Mouse (Mus musculus) WW6 (cell line): ENCODE measurements around the gene Mns1.
"Not testable (repeated sequence)": the region's sequence is repeated elsewhere in the genome, so short reads cannot be mapped to it uniquely, and the experiment has no call there.

Experiments used
- DNase-seq: peaks from one replicate; pipeline ENCODE4 v3.0.0-alpha.2; 2013; ENCODE audit warnings: low read depth, low spot score

Gene Mns1

GRCm38 (mm10) chr9:72427861-72428260 is 9.9 kb upstream of the Mns1 start:
- DNase-seq = no peak

- DNase-seq = no peak
These were observed 2.9 kb upstream of the Mns1 start for GRCm38 (mm10) chr9:72434876-72435275.

GRCm38 (mm10) chr9:72438749-72439148 is 938 bp downstream of the Mns1 start:
- DNase-seq = no peak

GRCm38 (mm10) chr9:72440358-72440757 is 2.5 kb downstream of the Mns1 start:
- DNase-seq = no peak

GRCm38 (mm10) chr9:72440948-72441926 is 3.4 kb downstream of the Mns1 start:
- DNase-seq = no peak

GRCm38 (mm10) chr9:72441927-72442715 is 4.3 kb downstream of the Mns1 start:
- DNase-seq = no peak

GRCm38 (mm10) chr9:72448026-72448425 is 10.2 kb downstream of the Mns1 start:
- no peak for DNase-seq

- DNase-seq = no peak
These were observed 11.6 kb downstream of the Mns1 start for GRCm38 (mm10) chr9:72449367-72449766.

GRCm38 (mm10) chr9:72449841-72450240 is 12.0 kb downstream of the Mns1 start:
- DNase-seq = no peak

GRCm38 (mm10) chr9:72450363-72450762 is 12.6 kb downstream of the Mns1 start:
- DNase-seq = no peak

GRCm38 (mm10) chr9:72451111-72451510 is 13.3 kb downstream of the Mns1 start:
- DNase-seq = no peak

- DNase-seq = not testable (repeated sequence)
These were observed 16.5 kb downstream of the Mns1 start for GRCm38 (mm10) chr9:72454281-72454680.

- no peak for DNase-seq
These were observed 18.6 kb downstream of the Mns1 start for GRCm38 (mm10) chr9:72456374-72456773.

- DNase-seq = no peak
These were observed 20.4 kb downstream of the Mns1 start for GRCm38 (mm10) chr9:72458233-72458632.

GRCm38 (mm10) chr9:72459703-72460102 is 21.9 kb downstream of the Mns1 start:
- no peak for DNase-seq

GRCm38 (mm10) chr9:72460767-72461166 is 23.0 kb downstream of the Mns1 start:
- DNase-seq = no peak

GRCm38 (mm10) chr9:72462427-72462826 is 24.6 kb downstream of the Mns1 start:
- DNase-seq = no peak

- DNase-seq = no peak
These were observed 27.0 kb downstream of the Mns1 start for GRCm38 (mm10) chr9:72464806-72465205.

- DNase-seq = no peak
These were observed 28.0 kb downstream of the Mns1 start for GRCm38 (mm10) chr9:72465754-72466181.

- no peak for DNase-seq
These were observed 30.0 kb downstream of the Mns1 start for GRCm38 (mm10) chr9:72467551-72468407.

GRCm38 (mm10) chr9:72468616-72469015 is 30.8 kb downstream of the Mns1 start:
- DNase-seq = no peak
